Mouse (Mus musculus): ENCODE results near the gene H2-Q6.
"Not testable (repeated sequence)": the region's sequence is repeated elsewhere in the genome, so short reads cannot be mapped to it uniquely, and the experiment has no call there.

The H2-Q6 gene

GRCm38 (mm10) chr17:35434836-35435235, 10.2 kb downstream of the H2-Q6 start:
- DNase-seq (ENCODE audit: low spot score): not testable (repeated sequence)

DNA sequence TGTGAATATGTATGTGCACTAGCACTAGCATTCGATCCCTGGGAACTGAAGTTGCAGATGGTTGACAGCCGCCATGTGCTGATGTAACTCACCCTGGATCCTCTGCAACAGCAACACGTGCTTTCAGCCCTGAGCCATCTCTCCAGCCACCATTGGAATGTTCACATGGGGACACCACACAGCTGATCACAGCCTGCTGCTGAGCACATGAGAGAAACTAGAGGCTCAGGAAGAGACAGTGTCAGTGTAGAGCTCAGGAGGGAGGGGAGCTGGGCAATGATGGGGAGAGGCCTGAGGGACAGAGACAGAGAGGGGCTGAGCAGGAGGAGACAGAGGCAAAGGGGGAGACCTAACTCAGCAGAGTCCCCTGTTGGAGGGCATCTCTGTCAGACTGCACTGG, 10.9 kb downstream of the H2-Q6 start:
- not testable (repeated sequence) for DNase-seq (ENCODE audit: low spot score)

GRCm38 (mm10) chr17:35437386-35437936, 12.8 kb downstream of the H2-Q6 start:
- DNase-seq (ENCODE audit: low spot score): not testable (repeated sequence)

- DNase-seq (ENCODE audit: low spot score): not testable (repeated sequence)
These were observed 13.7 kb downstream of the H2-Q6 start for GRCm38 (mm10) chr17:35438395-35438794.

GRCm38 (mm10) chr17:35438885-35439284, 14.2 kb downstream of the H2-Q6 start, which contains the start of gene H2-Q7:
TSS of gene H2-Q7 (plus strand) at chr17:35439155.
- DNase-seq (ENCODE audit: low spot score): not testable (repeated sequence)

DNA sequence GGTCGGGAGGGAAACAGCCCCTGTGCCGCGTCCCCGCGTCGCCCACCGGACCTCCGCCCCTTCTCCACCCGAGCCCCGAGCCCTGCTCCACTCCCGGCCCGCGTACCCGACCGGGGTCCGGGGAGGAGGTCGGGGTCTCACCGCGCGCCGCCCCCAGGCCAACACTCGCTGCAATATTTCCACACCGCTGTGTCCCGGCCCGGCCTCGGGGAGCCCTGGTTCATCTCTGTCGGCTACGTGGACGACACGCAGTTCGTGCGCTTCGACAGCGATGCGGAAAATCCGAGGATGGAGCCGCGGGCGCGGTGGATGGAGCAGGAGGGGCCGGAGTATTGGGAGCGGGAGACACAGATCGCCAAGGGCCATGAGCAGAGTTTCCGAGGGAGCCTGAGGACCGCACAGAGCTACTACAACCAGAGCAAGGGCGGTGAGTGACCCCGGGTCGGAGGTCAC, 14.7 kb downstream of the H2-Q6 start:
- not testable (repeated sequence) for DNase-seq (ENCODE audit: low spot score)

GRCm38 (mm10) chr17:35439925-35440645, 15.4 kb downstream of the H2-Q6 start:
- DNase-seq (ENCODE audit: low spot score): not testable (repeated sequence)

DNA sequence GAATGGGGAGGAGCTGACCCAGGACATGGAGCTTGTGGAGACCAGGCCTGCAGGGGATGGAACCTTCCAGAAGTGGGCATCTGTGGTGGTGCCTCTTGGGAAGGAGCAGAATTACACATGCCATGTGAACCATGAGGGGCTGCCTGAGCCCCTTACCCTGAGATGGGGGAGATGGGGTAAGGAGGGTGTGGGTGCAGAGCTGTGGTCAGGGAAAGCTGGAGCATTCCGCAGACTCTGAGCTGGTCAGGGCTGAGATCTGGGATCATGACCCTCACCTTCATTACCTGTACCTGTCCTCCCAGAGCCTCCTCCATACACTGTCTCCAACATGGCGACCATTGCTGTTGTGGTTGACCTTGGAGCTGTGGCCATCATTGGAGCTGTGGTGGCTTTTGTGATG, 17.7 kb downstream of the H2-Q6 start:
- not testable (repeated sequence) for DNase-seq (ENCODE audit: low spot score)

DNA sequence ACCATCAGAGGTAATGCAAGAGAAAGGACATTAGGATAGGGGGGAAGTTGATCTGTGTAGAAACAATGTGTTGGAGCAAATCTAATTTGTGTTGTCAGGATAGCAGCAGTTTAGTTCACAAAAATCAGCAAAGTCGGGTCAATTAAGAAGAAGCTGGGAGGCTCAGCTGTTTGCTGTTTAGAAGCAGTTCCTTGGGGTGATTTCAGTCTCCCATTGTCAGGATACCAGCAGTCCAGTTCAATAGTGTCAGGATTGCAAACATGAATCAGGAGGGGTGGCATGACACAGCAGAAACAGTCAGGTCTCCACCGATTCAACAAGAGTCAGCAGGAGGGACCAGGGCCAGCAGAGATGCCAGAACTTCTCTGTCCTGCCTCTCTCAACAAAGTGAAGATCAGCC, 19.9 kb downstream of the H2-Q6 start:
- not testable (repeated sequence) for DNase-seq (ENCODE audit: low spot score)

DNA sequence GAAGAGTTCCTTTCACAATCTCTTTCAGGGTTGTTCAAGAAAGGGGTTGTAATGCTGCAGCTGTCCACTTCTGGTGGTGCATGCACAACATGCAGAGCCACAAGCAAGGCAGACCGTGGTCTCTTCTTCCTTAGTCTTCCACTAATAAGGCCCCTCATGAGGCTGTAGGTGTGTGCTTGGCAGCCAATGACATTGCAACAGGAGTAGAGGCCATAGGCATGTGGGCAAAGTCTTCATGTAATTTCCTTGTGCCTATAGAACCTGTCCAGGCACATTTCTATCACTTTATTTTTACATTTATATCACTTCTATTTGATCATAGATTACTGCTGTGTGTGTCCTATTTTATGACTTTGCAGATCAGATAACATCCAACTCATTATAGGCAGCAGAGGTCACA, 33.6 kb downstream of the H2-Q6 start:
- DNase-seq (ENCODE audit: low spot score): not testable (repeated sequence)

DNA sequence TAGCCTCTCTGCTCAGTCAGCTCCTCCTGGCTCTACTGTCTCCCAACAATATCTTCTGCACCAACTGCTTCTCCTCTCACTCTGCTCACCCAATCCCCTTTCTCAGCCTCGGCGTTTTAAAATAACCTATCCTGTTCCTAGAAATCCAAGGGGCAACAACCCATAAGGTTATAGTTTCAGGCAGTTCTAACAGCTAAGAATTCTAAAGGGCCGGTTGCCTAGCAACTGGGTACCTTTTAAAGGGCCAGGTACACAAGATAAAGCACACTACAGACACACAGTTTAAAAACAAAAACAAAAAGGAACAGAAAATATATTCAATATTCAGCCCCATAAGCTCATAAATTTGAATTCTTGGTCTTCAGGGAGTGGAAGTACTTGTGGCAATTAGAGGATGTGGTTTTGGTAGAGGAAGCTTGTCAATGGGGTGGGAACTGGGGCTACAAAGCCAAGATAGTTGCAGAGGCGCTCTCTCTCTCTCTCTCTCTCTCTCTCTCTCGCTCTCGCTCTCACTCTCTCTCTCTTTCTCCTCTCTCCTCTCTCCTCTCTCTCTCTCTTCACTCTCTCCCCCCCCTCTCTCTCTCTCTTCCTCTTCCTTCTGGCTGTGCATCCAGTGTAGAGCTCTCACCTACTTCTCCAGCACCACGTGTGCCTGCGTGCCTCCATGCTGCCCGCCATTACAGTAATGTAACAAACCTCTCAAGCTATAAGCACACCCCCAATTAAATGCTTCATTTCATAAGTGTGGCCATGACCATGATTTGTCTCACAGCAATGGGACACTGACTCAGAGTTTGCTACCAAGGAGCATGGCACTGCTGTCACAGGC, 36.1 kb downstream of the H2-Q6 start:
- not testable (repeated sequence) for DNase-seq (ENCODE audit: low spot score)

DNA sequence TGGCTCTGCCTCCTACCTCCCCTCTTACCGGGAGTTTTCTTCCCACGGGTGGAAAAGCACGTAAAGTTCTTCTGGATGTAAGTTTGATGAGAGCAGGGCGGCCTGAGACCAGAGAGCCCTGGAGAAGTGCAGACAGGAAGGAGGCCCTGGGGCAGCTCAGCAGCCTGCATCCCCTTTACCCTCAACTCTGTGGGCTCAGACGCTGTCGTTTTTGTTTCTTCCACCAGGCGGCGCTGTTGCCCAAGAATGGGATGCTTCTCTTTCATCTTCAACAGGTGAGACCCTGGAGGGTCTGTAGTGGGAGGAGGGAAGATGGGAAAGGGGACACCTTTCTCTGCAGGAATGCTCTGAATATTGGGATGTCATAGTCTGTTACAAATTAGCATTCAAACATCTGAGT, 41.0 kb downstream of the H2-Q6 start:
- DNase-seq (ENCODE audit: low spot score): not testable (repeated sequence)

DNA sequence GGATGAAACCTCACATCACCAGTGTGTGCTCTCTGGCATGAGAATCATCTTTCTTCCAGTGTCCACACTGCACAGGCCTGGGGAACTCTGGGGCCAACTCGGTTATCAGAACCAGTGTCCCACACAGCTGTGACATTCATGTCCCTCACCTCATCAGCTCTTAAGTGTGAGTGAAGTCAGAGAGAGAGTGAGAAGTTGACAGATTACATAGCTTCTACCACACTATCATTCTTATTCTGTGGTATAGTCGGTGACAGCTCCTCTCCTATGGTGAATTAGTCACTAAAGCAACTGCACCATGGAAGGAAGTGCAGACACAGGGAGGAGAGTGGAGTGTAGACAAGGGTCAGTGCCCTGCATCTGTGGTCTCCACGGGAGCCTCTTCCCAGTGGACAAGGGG, 44.3 kb downstream of the H2-Q6 start:
- DNase-seq (ENCODE audit: low spot score): not testable (repeated sequence)

DNA sequence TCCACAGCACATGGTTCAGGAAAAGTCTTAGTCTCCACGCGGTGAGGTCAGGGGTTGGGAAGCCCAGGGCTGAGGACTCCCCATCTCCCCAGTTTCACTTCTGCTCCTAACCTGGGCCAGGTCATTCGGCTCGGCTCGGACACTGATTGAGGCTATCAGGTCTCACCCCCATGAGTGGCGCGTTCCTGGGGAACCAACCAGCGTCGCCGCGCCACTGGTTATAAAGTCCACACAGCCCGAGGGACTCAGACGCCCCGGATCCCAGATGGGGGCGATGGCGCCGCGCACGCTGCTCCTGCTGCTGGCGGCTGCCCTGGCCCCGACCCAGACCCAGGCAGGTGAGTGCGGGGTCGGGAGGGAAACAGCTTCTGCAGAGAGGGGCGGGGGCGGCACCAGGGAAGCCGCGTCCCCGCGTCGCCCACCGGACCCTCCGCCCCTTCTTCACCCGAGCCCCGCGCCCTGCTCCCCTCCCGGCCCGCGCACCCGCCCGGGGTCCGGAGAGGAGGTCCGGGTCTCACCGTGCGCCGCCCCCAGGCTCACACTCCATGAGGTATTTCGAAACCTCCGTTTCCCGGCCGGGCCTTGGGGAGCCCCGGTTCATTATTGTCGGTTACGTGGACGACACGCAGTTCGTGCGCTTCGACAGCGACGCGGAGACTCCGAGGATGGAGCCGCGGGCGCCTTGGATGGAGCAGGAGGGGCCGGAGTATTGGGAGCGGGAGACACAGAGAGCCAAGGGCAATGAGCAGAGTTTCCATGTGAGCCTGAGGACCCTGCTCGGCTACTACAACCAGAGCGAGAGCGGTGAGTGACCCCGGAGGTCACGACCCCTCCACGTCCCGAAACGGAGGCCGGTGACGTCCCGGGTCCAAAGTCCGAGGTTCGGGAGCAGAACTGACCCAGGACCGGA, 45.4 kb downstream of the H2-Q6 start, which contains the start of gene H2-Q10:
H2-Q10 (plus strand) TSS at position 248 of the 910 bp plus-strand sequence.
- no peak for DNase-seq (ENCODE audit: low spot score)
